Mouse (Mus musculus): Measurements from ENCODE around the gene Ripor3. TPM values are rescaled to one million over a fixed set of nuclear protein-coding genes. Genes with fewer than 3 reads are reported as not detected.

Ripor3 gene
- total and polyA plus RNA-seq, 3 experiments = 0.17 TPM; not detected in 2

DNA sequence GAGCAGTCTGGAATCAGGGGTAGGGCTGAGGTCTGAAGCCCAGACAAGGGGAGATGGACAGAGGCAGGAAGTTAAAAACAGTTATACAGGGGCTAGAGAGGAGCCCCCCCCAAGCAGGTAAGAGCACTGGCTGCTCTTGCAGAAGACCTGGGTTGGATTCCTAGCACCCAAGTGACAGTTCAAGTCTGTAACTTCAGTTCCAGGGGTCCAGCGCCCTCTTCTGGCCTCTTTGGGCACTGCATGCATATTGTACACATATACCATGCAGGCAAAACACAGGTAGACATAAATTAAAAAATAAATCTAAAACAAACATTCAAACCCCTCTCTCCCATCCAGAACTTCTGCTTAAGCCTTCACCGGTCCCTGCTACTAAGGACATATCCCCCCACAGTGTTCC, 6.0 kb downstream of the Ripor3 start:
- peaks cover 21% of the 10 kb centered on the region for H3K9me3 ChIP-seq (replicated peaks; ENCODE audit: low read length)
- DNase-seq (ENCODE audit: extremely low read depth) = no peak
- TF ChIP-seq SMC3 (IDR thresholded peaks at IDR 0.05; ENCODE audit: low read depth, low read length) (0 out of 2 replicates have a peak, but pooled peaks have one; percentile 3), CTCF (conservative IDR thresholded peaks at IDR 0.05 in 1 of 2, IDR thresholded peaks at IDR 0.05 in 1 of 2; ENCODE audit: low read depth in 2 of 2, low read length in 2 of 2) (peak; percentile 44 to 45; a peak in 3 of 4 replicates), ZC3H11A (IDR thresholded peaks at IDR 0.05; ENCODE audit: low read depth, low read length) (no peak)
- H3K27me3 ChIP-seq (replicated peaks) = peaks cover 23% of the 10 kb centered on the region
- H3K9ac ChIP-seq (ENCODE audit: insufficient read depth, low read depth) = no peak overlapping the region
- H3K4me3 ChIP-seq (replicated peaks in 1 of 3; ENCODE audit: low read depth in 2 of 3, low read length in 2 of 3, poor library complexity in 1 of 3) = no peak overlapping the region
- in situ Hi-C loops (cut with MboI; ENCODE audit: low pct_ligation_motif_present, low pct_unique_long_range_greater_than_20kb, low sequenced_read_pairs) = no loop called here
- no peak overlapping the region for H3K4me2 ChIP-seq (ENCODE audit: insufficient read depth, low read depth, poor library complexity, severe bottlenecking)
- no peak overlapping the region for H3K27ac ChIP-seq (ENCODE audit: insufficient read depth, low read depth)
- dilution Hi-C loops (cut with MboI; ENCODE audit: extremely low pct_ligation_motif_present, extremely low pct_unique_long_range_greater_than_20kb, low sequenced_read_pairs) = no loop called here
- H3K4me1 ChIP-seq (ENCODE audit: control insufficient read depth in 1 of 2, insufficient read depth in 2 of 2) = peaks cover 21 to 34% of the 10 kb centered on the region in 2 experiments
- no peaks in the 10 kb centered on the region for H3K36me3 ChIP-seq (replicated peaks in 1 of 2; ENCODE audit: control insufficient read depth in 1 of 2, insufficient read depth in 1 of 2, low read length in 1 of 2)
- no peaks in the 10 kb centered on the region for H3K79me2 ChIP-seq (replicated peaks; ENCODE audit: control insufficient read depth, extremely low read depth, insufficient read depth, poor library complexity, severe bottlenecking)

- H3K4me3 ChIP-seq (replicated peaks in 1 of 3; ENCODE audit: low read depth in 2 of 3, low read length in 2 of 3, poor library complexity in 1 of 3) = no peak overlapping the region
- H3K9me3 ChIP-seq (replicated peaks; ENCODE audit: low read length) = peaks cover 21% of the 10 kb centered on the region
- no peaks in the 10 kb centered on the region for H3K79me2 ChIP-seq (replicated peaks; ENCODE audit: control insufficient read depth, extremely low read depth, insufficient read depth, poor library complexity, severe bottlenecking)
- no peak for DNase-seq (ENCODE audit: extremely low read depth)
- H3K4me2 ChIP-seq (ENCODE audit: insufficient read depth, low read depth, poor library complexity, severe bottlenecking) = no peak overlapping the region
- no peak overlapping the region for H3K9ac ChIP-seq (ENCODE audit: insufficient read depth, low read depth)
- H3K27ac ChIP-seq (ENCODE audit: insufficient read depth, low read depth) = no peak overlapping the region
- in situ Hi-C loops (cut with MboI; ENCODE audit: low pct_ligation_motif_present, low pct_unique_long_range_greater_than_20kb, low sequenced_read_pairs) = no loop called here
- dilution Hi-C loops (cut with MboI; ENCODE audit: extremely low pct_ligation_motif_present, extremely low pct_unique_long_range_greater_than_20kb, low sequenced_read_pairs) = no loop called here
- TF ChIP-seq MYC (IDR thresholded peaks at IDR 0.05; ENCODE audit: low read depth, low read length) = no peak
- peak; percentile 27; the same call in 1 of the 2 replicates for TF ChIP-seq BHLHE40 (IDR thresholded peaks at IDR 0.05; ENCODE audit: low read depth, low read length)
- no peaks in the 10 kb centered on the region for H3K36me3 ChIP-seq (replicated peaks in 1 of 2; ENCODE audit: control insufficient read depth in 1 of 2, insufficient read depth in 1 of 2, low read length in 1 of 2)
- peaks cover 21 to 34% of the 10 kb centered on the region in 2 experiments for H3K4me1 ChIP-seq (ENCODE audit: control insufficient read depth in 1 of 2, insufficient read depth in 2 of 2)
- H3K27me3 ChIP-seq (replicated peaks) = peaks cover 21% of the 10 kb centered on the region
Measured at GRCm38 (mm10) chr2:168003431-168003830, 7.0 kb downstream of the Ripor3 start.

- H3K9me3 ChIP-seq (replicated peaks; ENCODE audit: low read length) = peaks cover 21% of the 10 kb centered on the region
- H3K36me3 ChIP-seq (replicated peaks in 1 of 2; ENCODE audit: control insufficient read depth in 1 of 2, insufficient read depth in 1 of 2, low read length in 1 of 2) = no peaks in the 10 kb centered on the region
- H3K4me1 ChIP-seq (ENCODE audit: control insufficient read depth in 1 of 2, insufficient read depth in 2 of 2) = peaks cover 22 to 37% of the 10 kb centered on the region in 2 experiments
- H3K4me3 ChIP-seq (replicated peaks in 1 of 3; ENCODE audit: low read depth in 2 of 3, low read length in 2 of 3, poor library complexity in 1 of 3) = no peak overlapping the region
- H3K27me3 ChIP-seq (replicated peaks) = peaks cover 20% of the 10 kb centered on the region
- TF ChIP-seq ZKSCAN1 (IDR thresholded peaks at IDR 0.05; ENCODE audit: borderline replicate concordance, low read depth, low read length) (no peak), MAZ (IDR thresholded peaks at IDR 0.05; ENCODE audit: low read depth, low read length) (peak; percentile 56; the same call in 1 of the 2 replicates), IRF4 (IDR thresholded peaks at IDR 0.05; ENCODE audit: low read depth, low read length) (peak; percentile 66; the same call in 1 of the 2 replicates), ETS1 (conservative IDR thresholded peaks at IDR 0.05; ENCODE audit: low read depth, low read length) (peak; percentile 25; the same call in 1 of the 2 replicates), BHLHE40 (IDR thresholded peaks at IDR 0.05; ENCODE audit: low read depth, low read length) (0 out of 2 replicates have a peak, but pooled peaks have one; percentile 28), EP300 (IDR thresholded peaks at IDR 0.05; ENCODE audit: low read length) (peak; percentile 44; the same call in 1 of the 2 replicates), USF1 (IDR thresholded peaks at IDR 0.05; ENCODE audit: low read depth, low read length) (no peak)
- in situ Hi-C loops (cut with MboI; ENCODE audit: low pct_ligation_motif_present, low pct_unique_long_range_greater_than_20kb, low sequenced_read_pairs) (no loop called here), dilution Hi-C loops (cut with MboI; ENCODE audit: extremely low pct_ligation_motif_present, extremely low pct_unique_long_range_greater_than_20kb, low sequenced_read_pairs) (no loop called here)
- no peak overlapping the region for H3K27ac ChIP-seq (ENCODE audit: insufficient read depth, low read depth)
- H3K4me2 ChIP-seq (ENCODE audit: insufficient read depth, low read depth, poor library complexity, severe bottlenecking) = no peak overlapping the region
- no peaks in the 10 kb centered on the region for H3K79me2 ChIP-seq (replicated peaks; ENCODE audit: control insufficient read depth, extremely low read depth, insufficient read depth, poor library complexity, severe bottlenecking)
- peak; percentile 56 for DNase-seq (ENCODE audit: extremely low read depth)
- no peak overlapping the region for H3K9ac ChIP-seq (ENCODE audit: insufficient read depth, low read depth)
Measured at GRCm38 (mm10) chr2:168002884-168003283, 7.5 kb downstream of the Ripor3 start.

Measured in CH12.LX (cell line).